Mouse (Mus musculus): ENCODE data around the gene Tbrg1.

- TF ChIP-seq GATA1 (IDR thresholded peaks at IDR 0.05; ENCODE audit: low read length), result no peak
- no peak for TF ChIP-seq TAL1 (IDR thresholded peaks at IDR 0.05; ENCODE audit: low read length)
These were observed 29.8 kb downstream of the Tbrg1 start for GRCm38 (mm10) chr9:37627263-37627662.
